Mouse (Mus musculus): ENCODE measurements at regions not wholly inside any gene's neighbourhood (a gene's known extent, or its start where the extent isn't known, plus 50 kb on each side); places are given as distances from the start of the nearest gene placed in this dataset.

DNA sequence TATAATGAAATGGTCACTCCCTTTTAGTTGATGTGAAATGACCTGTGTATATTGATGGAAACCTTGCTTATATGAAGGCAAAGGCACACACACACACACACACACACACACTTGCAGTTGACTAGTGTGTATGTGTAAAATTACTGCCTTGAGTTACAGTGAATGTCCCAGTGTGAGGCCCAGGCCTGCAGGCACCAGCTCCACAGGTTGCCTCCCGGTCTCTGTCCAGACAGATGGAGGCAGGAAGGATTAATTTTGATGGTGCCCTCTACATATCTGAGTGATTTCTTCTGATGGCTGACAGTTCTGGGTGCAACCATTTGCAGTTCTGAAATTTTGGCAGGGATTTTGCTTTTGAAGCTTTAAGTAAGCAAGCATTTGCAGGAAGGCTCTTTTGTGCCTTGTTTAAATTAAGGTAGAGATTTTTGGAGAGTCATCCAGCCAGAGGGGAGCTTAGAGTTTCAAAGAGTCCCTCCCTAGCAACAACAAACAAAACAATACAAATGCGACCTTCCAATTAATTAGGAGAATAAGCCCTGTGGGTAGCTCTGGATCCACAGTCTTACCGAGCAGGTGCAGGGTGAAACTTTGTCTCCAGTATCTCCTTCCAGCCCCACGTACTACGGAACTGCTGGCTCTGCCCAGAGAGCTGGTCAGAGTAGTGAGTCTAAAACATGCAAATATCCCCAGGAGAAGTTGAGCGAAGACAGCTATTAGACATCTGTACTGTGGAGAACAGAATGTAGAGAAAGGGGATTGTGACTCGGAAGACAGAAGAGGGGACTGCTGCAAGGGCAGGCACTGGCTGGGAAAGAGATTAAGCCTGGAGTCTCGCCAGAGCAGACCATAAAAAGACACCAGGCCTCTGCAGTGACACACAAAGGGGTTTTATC, 87.5 kb upstream of the Tut7 start:
- no peak for DNase-seq

GRCm38 (mm10) chr13:59909400-59909799, 86.5 kb upstream of the Tut7 start:
- DNase-seq, result no peak

DNA sequence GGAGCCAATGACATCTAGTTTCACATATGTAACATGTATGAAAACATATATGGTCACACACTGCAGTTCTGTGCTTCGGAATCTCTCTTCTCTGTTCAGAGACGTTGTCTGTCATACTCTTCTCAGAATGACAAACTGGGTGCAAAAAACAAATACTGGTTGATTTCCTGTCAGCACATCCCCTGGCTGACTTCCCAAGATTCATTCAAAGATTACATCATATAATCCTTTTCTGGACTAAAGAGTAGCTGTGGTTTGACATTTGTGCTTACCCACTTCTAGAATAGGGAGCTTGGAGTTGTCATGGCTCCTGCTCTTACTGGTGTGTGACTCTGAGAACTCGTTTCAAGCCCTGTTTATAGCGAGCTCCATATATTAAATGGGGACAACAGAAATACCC, 85.8 kb upstream of the Tut7 start:
- DNase-seq, result no peak

- DNase-seq, result no peak
These were observed 82.5 kb upstream of the Tut7 start for GRCm38 (mm10) chr13:59905488-59905887.

GRCm38 (mm10) chr13:59904415-59904814, 81.5 kb upstream of the Tut7 start:
- DNase-seq, result peak; percentile 60 to 66

DNA sequence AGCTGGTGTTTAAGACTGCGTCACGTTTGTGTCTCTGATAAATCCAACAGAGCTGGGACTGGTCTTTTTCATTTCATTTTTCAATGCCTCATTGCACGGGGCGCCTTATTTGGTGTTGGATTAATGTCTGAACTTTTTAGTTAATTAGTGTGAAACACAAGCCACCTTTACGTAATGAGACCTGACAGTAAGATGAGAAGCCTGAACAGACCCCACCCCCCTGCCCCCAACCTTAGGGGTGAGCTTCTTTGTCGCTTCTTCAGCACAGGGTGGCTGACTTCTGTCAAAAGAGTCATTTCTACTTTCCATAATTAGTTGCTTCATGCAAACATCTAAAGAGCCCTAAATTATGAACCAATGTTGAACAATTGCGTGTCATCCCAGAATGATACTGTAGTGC, 76.6 kb upstream of the Tut7 start:
- DNase-seq, result no peak

- DNase-seq, result no peak
These were observed 72.8 kb upstream of the Tut7 start for GRCm38 (mm10) chr13:59895754-59896153.

GRCm38 (mm10) chr13:59894094-59894493, 71.1 kb upstream of the Tut7 start:
- no peak for DNase-seq

GRCm38 (mm10) chr13:59892961-59893360, 70.0 kb upstream of the Tut7 start:
- DNase-seq, result peak; percentile 68 to 71

DNA sequence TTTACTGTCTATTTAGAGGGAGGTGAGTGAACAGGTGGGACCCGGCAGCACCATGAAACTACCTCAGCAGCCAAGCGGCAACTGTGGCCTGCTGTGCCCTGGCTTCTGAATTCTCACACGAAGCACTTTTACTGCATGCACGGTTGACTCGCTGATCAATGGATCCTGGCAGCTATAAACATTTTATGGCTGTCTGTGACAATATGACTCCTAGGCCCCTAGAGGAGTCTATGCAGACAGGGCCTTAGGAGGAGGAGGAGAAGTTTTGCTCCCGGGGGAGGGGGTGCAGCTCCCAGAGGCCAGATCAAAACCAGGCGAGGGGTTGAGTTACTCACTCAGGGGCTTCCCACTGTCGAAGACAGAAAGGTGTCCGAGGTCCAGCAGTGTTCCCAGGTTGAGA, 69.4 kb upstream of the Tut7 start:
- DNase-seq, result peak in 1 of 2 experiments; percentile 8

GRCm38 (mm10) chr13:59891737-59892136, 68.8 kb upstream of the Tut7 start:
- no peak for DNase-seq

DNA sequence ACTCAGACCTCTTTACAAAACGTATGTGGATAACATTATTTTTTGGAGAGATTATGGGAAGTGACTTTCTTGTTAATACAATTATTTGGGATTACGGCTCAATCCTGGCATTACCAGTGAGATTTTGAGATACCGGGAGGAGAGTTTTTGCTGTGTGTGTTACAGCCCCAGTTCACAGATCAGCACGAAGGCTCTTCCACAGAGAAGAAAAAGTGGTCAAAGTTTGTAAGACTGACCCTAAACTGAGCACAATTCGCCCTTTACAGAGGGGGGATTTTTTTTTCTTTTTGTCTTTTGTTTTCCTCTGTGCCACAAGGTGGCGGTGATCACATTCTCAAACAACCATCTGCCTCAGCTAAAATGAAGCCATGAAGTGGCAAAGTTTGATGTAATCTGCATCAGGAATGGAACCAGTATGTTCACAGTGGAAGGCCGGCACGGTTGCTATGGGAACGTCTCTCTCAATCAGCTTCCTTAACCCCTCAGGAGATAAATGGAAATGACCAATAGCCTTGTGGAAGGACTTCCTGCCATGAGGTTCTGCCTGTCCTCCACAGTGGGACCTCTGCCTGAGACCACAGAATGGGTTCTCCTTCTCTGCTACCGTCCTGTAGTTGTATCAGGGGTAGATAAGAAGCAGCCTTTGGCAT, 66.6 kb upstream of the Tut7 start:
- peak; percentile 46 to 57 for DNase-seq

- peak in 1 of 2 experiments; percentile 10 for DNase-seq
These were observed 65.4 kb upstream of the Tut7 start for GRCm38 (mm10) chr13:59888038-59889016.

GRCm38 (mm10) chr13:59887306-59887705, 64.4 kb upstream of the Tut7 start:
- no peak for DNase-seq

- no peak for DNase-seq
These were observed 63.6 kb upstream of the Tut7 start for GRCm38 (mm10) chr13:59886572-59886971.

- DNase-seq, result peak; percentile 26 to 54
These were observed 59.2 kb upstream of the Tut7 start for GRCm38 (mm10) chr13:59881989-59882784.

GRCm38 (mm10) chr13:59880055-59880454, 57.1 kb upstream of the Tut7 start:
- peak in 1 of 2 experiments; percentile 12 for DNase-seq

DNA sequence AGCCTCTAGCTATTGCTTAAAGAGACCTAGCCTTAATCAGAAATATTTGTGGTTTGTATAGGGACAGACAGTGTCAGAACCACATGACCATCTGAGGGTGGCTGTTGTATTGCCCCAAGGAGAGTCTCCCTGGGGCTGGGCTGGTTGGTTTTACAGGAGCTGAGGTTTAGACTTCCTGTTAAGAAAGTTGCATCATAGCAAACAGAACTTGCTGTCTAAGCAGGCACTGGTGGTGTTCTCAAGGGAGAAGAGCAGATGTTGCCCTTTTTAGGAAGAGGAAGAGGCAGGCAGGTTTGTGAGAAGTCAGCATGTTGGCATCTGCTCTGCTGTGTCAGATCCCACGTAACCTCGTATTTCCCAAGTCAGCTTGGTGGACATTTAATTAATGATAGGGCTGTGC, 52.7 kb upstream of the Tut7 start:
- peak in 1 of 2 experiments; percentile 37 for DNase-seq

DNA sequence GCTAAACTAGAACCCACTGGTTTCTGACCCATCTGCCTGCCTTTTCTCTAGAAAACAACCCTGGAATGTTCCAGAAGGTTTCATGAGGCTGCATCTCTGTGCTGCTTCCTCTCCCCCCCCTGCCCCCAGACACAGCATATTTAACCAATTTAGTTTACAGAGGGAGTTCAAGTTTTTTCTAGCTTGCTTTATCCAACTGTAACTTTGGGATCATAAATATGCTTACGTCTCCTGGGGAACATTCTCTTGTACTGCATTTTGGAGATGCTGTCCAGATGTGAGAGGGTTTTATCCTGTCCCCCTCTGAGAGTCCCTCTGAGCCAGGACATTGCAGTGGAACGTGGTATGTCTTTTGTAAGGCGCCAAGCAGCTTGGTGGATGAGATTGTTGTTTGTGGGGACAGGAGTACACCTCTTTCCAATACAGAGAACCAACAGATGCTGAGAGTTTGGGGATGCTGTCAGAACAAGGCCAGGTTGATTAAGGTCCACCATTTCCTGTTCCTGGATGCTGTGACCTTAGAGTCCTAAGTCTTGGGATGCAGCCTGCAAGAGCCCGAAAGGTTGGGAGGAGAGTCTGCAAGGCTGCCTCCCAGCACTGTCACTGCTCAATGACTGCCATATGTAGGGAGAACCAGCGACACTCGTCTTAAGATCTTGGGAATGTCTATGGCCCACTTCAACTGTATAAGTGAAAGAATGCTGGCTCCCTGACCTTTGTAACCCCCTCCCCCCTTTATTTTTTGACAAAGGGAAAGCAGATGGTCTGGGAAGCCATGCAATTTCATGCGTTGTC, 51.4 kb upstream of the Tut7 start:
- no peak for DNase-seq

Measured in kidney, postnatal 36 days (tissue).